Mouse (Mus musculus) liver, embryonic 13.5 days (tissue): ENCODE measurements around the gene Hs3st6. TPM values are rescaled to one million over a fixed set of nuclear protein-coding genes. Genes with fewer than 3 reads are reported as not detected.
"Not testable (repeated sequence)": the region's sequence is repeated elsewhere in the genome, so short reads cannot be mapped to it uniquely, and the experiment has no call there.

Source experiments
- ATAC-seq: fragments of 200-750 bp; cut with Nextera tagmentation; 2 replicates; pipeline ENCODE4 v1.8.0; 2017; ENCODE audit warnings: low read depth, mild to moderate bottlenecking, moderate number of reproducible peaks, moderate library complexity
- DNase-seq: peaks from one replicate; pipeline ENCODE4 v3.0.0; 2022
- H3K27ac ChIP-seq: fragments of 300-500 bp; sonication (generic); 2 replicates; pipeline ENCODE4 v1.5.1; 2015; ENCODE audit warnings: moderate library complexity, mild to moderate bottlenecking, inconsistent platforms
- H3K27me3 ChIP-seq: fragments of 300-500 bp; sonication (generic); 2 replicates; pipeline ENCODE4 v1.6.1; 2015; ENCODE audit warnings: mild to moderate bottlenecking, inconsistent platforms
- H3K36me3 ChIP-seq: fragments of 300-500 bp; sonication (generic); 2 replicates; pipeline ENCODE4 v1.6.1; 2015; ENCODE audit warnings: mild to moderate bottlenecking, inconsistent platforms
- H3K4me1 ChIP-seq: fragments of 300-500 bp; sonication (generic); replicated peaks from 2 replicates; pipeline ENCODE4 v1.6.1; 2015; ENCODE audit warnings: inconsistent platforms
- H3K4me2 ChIP-seq: fragments of 300-500 bp; sonication (generic); 2 replicates; pipeline ENCODE4 v1.6.1; 2015; ENCODE audit warnings: inconsistent platforms, mild to moderate bottlenecking, moderate library complexity
- H3K4me3 ChIP-seq: fragments of 300-500 bp; sonication (generic); replicated peaks from 2 replicates; pipeline ENCODE4 v1.5.1; 2015; ENCODE audit warnings: mild to moderate bottlenecking, inconsistent platforms
- H3K9ac ChIP-seq: fragments of 300-500 bp; sonication (generic); 2 replicates; pipeline ENCODE4 v1.6.1; 2015; ENCODE audit warnings: mild to moderate bottlenecking, inconsistent platforms
- H3K9me3 ChIP-seq: fragments of 300-500 bp; sonication (generic); replicated peaks from 2 replicates; pipeline ENCODE4 v1.6.1; 2016; ENCODE audit warnings: inconsistent platforms
- WGBS: fragments of 180-500 bp; shearing (Covaris S2); methylation state at CpG from one replicate; pipeline ENCODE4 v1.1.7; 2015; ENCODE audit not compliant: insufficient replicate concordance; 5-methylcytosine and 5-hydroxymethylcytosine counted together
- polyA plus RNA-seq: library from polyadenylated mRNA; unstranded; fragments of >200 nt; fragmentation: Nextera tagmentation; extraction: Ambion mirVana; gene quantifications from 2 replicates; pipeline ENCODE4 v1.2.1, GENCODE M21; 2015

Gene Hs3st6
- polyA plus RNA-seq = not detected in 2 replicates

DNA sequence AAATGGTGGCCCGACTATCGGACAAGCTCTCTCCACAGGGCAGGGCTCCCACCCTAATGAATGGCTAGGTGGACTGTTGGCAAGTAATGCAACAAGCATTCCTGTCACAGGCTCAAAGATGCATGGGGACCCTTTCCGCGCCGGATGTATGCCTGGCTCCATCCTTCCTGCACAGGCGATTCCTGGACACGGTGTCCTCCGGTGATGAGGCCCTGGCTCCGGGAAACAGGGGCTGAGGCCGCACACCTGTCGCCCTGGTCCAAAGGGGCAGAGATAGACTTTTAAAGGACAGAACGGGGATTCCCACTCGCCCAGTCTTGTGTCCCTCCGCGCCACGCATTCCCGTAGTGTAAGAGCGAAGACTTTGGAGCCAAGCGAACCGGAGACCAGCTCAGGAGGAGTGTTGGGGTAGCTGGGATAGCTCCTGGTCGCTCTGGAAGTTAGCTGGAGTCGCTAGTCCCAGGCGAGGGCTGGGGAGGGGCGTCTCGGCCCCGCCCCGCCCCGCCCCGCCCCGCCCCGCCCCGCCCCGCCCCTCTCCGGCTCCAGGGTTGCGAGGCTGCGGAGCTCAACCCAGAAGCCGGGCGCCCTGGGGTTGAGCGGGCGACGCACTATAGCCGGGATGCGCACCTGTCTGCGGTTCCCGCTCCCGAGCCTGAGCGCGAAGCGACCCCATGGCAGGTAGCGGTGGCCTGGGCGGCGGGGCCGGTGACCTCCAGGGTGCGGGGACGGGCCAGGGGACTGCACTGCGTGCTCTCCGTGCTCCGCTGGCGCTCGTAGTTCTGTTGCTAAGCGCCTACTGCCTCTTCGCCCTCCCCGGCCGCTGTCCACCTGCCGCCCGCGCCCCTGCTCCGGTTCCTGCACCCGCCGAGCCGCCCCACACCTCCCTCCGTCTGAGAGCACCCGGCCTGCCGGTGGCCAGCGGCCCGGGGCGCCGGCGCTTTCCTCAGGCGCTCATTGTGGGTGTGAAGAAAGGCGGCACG is at the start of gene Hs3st6:
Gene Hs3st6, plus strand, starts transcription at position 574 of the 980 bp plus-strand sequence.
- Histone ChIP-seq H3K27me3 (peaks cover 96% of the 10 kb centered on the region), H3K9me3 (no peaks in the 10 kb centered on the region), H3K9ac (peak within 1 kb of the TSS; percentile 22; the same call in 1 of the 2 replicates), H3K27ac (no peak within 1 kb of the TSS), H3K36me3 (no peaks in the 10 kb centered on the region), H3K4me3 (peak within 1 kb of the TSS; percentile 56), H3K4me1 (peaks cover 18% of the 10 kb centered on the region), H3K4me2 (peak within 1 kb of the TSS; percentile 77)
- DNase-seq (no peak), ATAC-seq (peak; percentile 71)
- WGBS = under 1% methylated on average over 80 of the region's 82 CpGs

DNA sequence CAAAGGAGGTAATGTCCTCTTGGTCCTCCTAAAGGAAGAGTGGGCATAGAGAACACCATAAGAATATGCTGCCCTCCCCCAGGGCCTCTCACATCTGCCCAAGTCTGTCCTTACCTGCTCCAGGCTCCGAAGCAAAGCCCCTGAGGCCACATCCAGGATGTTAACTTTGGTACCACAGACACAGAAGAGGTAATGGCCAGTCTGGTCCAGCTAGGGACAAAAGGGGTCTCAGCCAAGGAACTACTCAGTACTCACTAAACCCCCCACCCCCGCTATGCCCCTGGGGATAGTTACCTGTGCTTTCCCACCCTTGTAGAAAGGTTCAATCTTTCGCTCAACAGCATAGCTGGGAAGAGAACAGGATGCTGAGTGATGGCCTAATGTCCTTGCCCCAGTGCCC is 47.0 kb upstream of the Hs3st6 start:
- Histone ChIP-seq H3K4me1 (peaks cover 32% of the 10 kb centered on the region), H3K27me3 (no peaks in the 10 kb centered on the region), H3K4me2 (peak overlapping the region; percentile 88), H3K27ac (no peak overlapping the region), H3K9ac (0 out of 2 replicates have a peak overlapping the region, but pooled peaks have one; percentile 81), H3K36me3 (peaks cover 42% of the 10 kb centered on the region), H3K4me3 (peak overlapping the region; percentile 79), H3K9me3 (no peaks in the 10 kb centered on the region)
- WGBS = 82% methylated on average over 3 of the region's 3 CpGs
- ATAC-seq = no peak
- no peak for DNase-seq

DNA sequence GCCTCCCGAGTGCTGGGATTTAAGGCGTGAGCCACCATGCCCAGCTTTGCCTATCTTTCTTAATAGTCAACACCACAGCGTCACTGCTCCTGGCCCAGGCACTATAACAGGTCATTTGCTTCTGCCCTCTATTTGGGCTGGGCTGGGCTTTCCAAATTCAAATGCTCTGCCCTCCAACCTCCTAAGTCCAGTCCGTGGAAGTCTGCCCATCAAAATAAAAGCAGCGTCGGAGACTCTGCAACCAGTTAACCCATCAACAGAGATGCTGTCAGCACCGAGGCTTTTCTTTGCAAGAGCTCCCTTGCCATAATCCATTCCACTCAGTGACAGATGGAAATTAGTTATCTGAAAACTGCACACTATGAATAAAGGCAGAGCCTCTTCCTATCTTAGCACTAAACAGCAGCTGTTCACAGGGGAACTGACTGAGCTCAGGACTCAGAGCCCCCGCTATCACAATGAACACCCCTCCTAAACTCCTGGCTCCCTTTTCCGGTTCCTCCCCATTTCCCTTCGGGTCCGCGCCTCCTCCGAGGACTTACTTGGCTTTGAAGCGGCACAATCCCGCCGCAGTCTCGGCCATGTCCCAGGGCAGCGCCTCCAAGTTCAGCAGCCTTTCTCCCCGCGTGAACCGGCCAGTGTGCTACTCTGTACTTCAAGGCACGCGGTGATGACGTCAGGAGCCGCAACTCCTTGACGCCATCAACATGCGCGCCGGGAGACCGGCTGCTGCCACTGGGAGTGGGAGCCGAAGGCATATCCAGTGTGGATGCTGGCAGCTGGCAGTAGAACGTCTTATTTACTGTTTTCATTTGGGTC is 45.6 kb upstream of the Hs3st6 start, which contains the start of gene Tbl3:
Gene Tbl3, minus strand, starts transcription at position 679 of the 819 bp plus-strand sequence.
- Histone ChIP-seq H3K27me3 (no peaks in the 10 kb centered on the region), H3K27ac (peak within 1 kb of the TSS; percentile 89), H3K9ac (peak within 1 kb of the TSS; percentile 81), H3K36me3 (peaks cover 28% of the 10 kb centered on the region), H3K9me3 (no peaks in the 10 kb centered on the region), H3K4me1 (peaks cover 32% of the 10 kb centered on the region), H3K4me3 (peak within 1 kb of the TSS; percentile 79), H3K4me2 (peak within 1 kb of the TSS; percentile 88)
- WGBS = 1% methylated on average over 32 of the region's 32 CpGs
- ATAC-seq = peak; percentile 83
- peak; percentile 88 for DNase-seq

DNA sequence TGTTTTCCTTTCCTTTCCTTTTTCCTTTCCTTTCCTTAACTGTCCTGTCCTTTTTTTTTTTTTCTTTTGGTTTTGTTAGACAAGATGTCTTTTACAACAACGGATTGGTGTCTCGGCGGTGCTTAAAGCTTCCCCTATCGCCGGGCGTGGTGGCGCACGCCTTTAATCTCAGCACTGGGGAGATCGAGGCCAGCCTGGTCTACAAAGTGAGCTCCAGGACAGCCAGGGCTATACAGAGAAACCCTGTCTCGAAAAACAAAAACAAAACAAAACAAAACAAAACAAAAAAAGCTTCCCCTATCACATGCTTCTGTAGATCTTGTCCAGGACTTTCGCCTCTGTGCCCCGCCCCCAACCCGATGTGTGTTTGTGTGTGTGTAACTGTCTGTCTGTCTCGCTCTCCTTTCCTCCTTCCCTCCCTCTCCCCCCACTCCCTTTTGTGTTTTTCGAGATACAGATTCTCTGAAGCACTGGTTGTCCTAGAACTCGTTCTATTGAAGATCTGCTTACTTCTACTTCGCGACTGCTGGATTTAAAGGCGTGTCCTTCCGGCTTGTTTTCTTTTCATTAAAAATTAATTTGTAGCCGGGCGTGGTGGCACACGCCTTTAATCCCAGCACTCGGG is 44.9 kb upstream of the Hs3st6 start:
- no peaks in the 10 kb centered on the region for H3K9me3 ChIP-seq
- peaks cover 21% of the 10 kb centered on the region for H3K36me3 ChIP-seq
- H3K27ac ChIP-seq = peak overlapping the region; percentile 89
- DNase-seq (no peak), ATAC-seq (peak; percentile 52)
- no peaks in the 10 kb centered on the region for H3K27me3 ChIP-seq
- peak overlapping the region; percentile 81 for H3K9ac ChIP-seq
- WGBS = 2% methylated on average over 24 of the region's 24 CpGs
- peak overlapping the region; percentile 79 for H3K4me3 ChIP-seq
- peak overlapping the region; percentile 88 for H3K4me2 ChIP-seq
- H3K4me1 ChIP-seq = peaks cover 32% of the 10 kb centered on the region

DNA sequence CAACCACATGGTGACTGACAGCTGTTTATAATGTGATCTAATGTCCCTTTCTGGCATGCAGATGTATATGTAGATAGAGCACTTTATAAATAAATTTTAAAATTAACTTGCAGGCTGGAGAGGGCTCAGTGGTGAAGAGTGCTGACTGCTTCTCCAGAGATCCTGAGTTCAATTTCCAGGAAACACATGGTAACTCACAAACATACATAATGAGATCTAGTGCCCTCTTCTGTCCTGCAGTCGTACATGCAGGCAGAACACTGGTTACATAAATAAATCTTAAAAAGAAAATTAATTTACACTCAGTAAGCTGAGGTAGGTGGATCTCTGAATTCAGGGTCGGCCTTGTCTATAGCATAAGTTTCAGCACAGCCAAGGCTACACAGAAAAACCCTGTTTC is 44.1 kb upstream of the Hs3st6 start:
- no peaks in the 10 kb centered on the region for H3K9me3 ChIP-seq
- H3K27ac ChIP-seq = peak overlapping the region; percentile 89; the same call in 1 of the 2 replicates
- WGBS = 15% methylated on average over 2 of the region's 2 CpGs
- H3K4me1 ChIP-seq = peaks cover 32% of the 10 kb centered on the region
- no peaks in the 10 kb centered on the region for H3K27me3 ChIP-seq
- no peak for DNase-seq
- H3K36me3 ChIP-seq = peaks cover 18% of the 10 kb centered on the region
- H3K9ac ChIP-seq = peak overlapping the region; percentile 81; the same call in 1 of the 2 replicates
- peak overlapping the region; percentile 88 for H3K4me2 ChIP-seq
- peak overlapping the region; percentile 79 for H3K4me3 ChIP-seq
- no peak for ATAC-seq

DNA sequence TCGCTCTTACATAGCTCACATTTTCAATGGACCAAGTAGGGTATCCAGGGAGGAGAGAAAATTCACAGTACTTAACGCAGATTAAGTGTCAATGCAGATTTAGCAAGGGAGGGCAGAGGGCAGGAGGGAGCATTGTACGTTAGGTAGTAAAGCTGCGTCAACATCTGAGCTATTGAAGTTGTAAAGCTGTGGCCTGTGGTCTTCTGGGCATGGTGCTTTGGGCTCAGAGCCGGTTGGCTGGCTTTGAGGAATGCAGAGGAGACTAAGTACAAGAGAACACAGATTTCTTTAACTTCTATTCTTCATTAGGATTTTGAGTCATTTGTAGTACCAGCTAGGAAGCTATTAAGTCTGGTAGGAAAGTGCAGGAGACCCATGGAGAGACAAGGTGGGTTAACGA is 37.2 kb upstream of the Hs3st6 start:
- Histone ChIP-seq H3K27me3 (no peaks in the 10 kb centered on the region), H3K27ac (no peak overlapping the region), H3K4me1 (peaks cover 19% of the 10 kb centered on the region), H3K36me3 (peaks cover 37% of the 10 kb centered on the region), H3K4me3 (no peak overlapping the region), H3K9me3 (no peaks in the 10 kb centered on the region), H3K4me2 (no peak overlapping the region), H3K9ac (no peak overlapping the region)
- no peak for ATAC-seq
- 78% methylated on average over 6 of the region's 6 CpGs for WGBS
- no peak for DNase-seq

DNA sequence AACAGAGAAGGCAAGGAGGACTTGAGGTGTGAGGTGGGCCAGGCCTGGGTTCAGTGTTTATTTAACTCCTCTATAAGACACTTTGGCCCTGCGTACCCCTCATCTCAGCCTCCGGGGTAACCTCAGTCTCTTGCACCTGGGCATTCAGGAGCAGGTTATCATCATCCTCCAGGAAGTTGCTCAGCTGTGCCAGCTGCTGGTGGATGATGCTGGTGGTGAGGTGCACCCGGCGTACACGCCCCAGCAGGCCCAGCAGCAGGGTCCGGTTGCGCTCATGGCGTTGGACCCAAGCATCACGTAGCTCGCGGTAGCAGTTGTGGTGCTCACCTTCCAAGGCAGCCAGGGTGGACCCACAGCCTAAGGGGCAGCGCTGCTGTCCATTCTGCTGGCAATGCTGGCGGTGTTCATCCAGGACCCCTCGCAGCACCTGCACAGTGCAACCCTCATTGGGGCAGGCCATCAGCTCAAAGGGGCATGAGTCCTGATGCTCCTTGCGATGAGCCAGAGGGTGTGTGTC is 36.6 kb upstream of the Hs3st6 start:
- ATAC-seq (no peak), DNase-seq (no peak)
- no peak overlapping the region for H3K9ac ChIP-seq
- peaks cover 42% of the 10 kb centered on the region for H3K36me3 ChIP-seq
- H3K9me3 ChIP-seq = no peaks in the 10 kb centered on the region
- no peak overlapping the region for H3K4me2 ChIP-seq
- peaks cover 24% of the 10 kb centered on the region for H3K4me1 ChIP-seq
- no peak overlapping the region for H3K27ac ChIP-seq
- H3K27me3 ChIP-seq = no peaks in the 10 kb centered on the region
- no peak overlapping the region for H3K4me3 ChIP-seq
- WGBS = 88% methylated on average over 15 of the region's 15 CpGs

DNA sequence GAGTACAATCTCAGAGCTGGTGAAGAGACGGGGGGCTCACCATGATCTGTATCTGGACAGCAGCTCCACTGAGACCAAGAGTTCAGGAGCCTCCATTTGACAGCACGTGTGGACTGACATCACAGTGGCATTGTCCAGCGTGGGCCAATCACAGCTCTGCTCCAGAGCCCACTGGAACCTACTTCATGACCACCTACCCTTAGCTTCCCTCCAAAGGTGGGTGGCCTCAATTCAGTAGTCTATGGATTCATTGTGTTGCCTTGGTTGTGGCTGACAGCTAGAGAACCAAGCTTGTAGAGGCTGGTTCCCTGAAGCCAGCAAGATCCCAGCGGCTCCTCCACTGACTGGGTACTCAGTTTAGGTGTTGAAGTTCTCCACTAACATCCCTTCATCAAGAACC is 34.8 kb upstream of the Hs3st6 start, which contains the start of the genes Rnf151 and Rps2:
Gene Rnf151, minus strand, starts transcription at position 121 of the 400 bp plus-strand sequence.
Gene Rps2, plus strand, starts transcription at position 174 of the 400 bp plus-strand sequence.
- peak within 1 kb of the TSS; percentile 83 for H3K27ac ChIP-seq
- no peaks in the 10 kb centered on the region for H3K27me3 ChIP-seq
- 74% methylated on average over 4 of the region's 4 CpGs for WGBS
- H3K4me3 ChIP-seq = peak within 1 kb of the TSS; percentile 82
- peak within 1 kb of the TSS; percentile 87 for H3K4me2 ChIP-seq
- H3K9me3 ChIP-seq = no peaks in the 10 kb centered on the region
- peaks cover 57% of the 10 kb centered on the region for H3K36me3 ChIP-seq
- H3K9ac ChIP-seq = peak within 1 kb of the TSS; percentile 87
- H3K4me1 ChIP-seq = peaks cover 41% of the 10 kb centered on the region
- no peak for DNase-seq
- no peak for ATAC-seq

DNA sequence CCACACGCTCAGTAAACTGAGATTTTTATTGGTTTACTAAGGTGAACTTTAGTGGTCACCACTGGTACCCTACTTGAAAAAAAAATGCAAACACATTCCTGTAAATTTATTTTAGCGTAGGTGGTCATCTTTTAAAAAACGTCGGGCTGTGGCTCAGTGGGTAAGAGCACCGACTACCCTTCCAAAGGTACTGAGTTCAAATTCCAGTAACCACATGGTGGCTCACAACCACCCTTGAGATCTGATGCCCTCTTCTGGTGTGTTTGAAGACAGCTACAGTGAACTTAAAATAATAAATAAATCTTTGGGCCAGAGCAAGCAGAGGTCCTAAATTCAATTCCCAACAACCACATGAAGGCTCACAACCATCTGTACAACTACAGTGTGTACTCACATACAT is 33.9 kb upstream of the Hs3st6 start:
- H3K27me3 ChIP-seq, H3K9me3 ChIP-seq, ATAC-seq, DNase-seq: not testable (repeated sequence)
- Histone ChIP-seq H3K36me3 (peaks cover 57% of the 10 kb centered on the region), H3K9ac (peak overlapping the region; percentile 87), H3K27ac (peak overlapping the region; percentile 83; the same call in 1 of the 2 replicates), H3K4me2 (peak overlapping the region; percentile 87), H3K4me3 (peak overlapping the region; percentile 82), H3K4me1 (peaks cover 49% of the 10 kb centered on the region)
- 34% methylated on average over 5 of the region's 5 CpGs for WGBS

DNA sequence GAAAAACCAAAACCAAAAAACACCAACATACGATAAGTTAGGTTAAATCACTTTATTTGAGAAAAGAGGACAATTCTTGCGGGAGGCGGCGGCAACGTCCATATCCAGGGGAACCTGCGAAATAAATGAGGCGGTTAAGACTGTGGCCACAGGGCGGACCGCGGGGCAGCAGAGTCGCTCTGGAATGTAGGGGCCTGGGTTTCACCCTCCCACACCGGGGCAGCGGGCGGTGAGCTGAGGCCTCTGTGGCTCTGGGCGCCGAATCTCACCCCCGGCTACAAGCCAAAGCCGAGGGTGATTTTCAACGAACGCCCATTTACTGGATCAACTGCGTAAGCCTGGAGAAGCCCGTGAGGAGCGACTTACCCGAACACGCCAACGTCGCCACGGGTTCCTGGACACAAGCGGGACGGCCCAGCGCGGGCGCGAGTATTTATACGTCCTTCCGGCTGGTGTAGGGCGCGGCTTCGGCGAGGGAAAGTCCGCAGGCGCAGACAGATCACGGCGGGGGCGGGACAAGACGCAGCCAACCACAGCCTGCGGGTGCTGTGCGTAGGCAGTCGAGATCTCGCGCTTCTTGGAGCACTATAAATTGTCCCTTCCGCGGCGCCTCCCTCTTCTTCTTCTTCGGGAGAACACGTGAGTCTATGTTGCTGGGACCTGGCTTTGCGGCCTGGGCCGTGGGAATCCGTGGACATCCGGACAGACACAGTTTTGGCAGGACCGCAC is 33.1 kb upstream of the Hs3st6 start:
- H3K27ac ChIP-seq = peak overlapping the region; percentile 84
- H3K9ac ChIP-seq = peak overlapping the region; percentile 91
- peaks cover 51% of the 10 kb centered on the region for H3K4me1 ChIP-seq
- under 1% methylated on average over 61 of the region's 61 CpGs for WGBS
- H3K27me3 ChIP-seq = no peaks in the 10 kb centered on the region
- peak overlapping the region; percentile 82 for H3K4me3 ChIP-seq
- DNase-seq (peak; percentile 97), ATAC-seq (peak; percentile 93)
- peaks cover 57% of the 10 kb centered on the region for H3K36me3 ChIP-seq
- no peaks in the 10 kb centered on the region for H3K9me3 ChIP-seq
- peak overlapping the region; percentile 87 for H3K4me2 ChIP-seq
